Mouse (Mus musculus): ENCODE measurements around the gene Csrp3. TPM values are rescaled to one million over a fixed set of nuclear protein-coding genes. Genes with fewer than 3 reads are reported as not detected.

Csrp3 gene
- 0.19 TPM in 1 of 2 replicates, not detected in the other for polyA plus RNA-seq (2015; fragmentation: Nextera tagmentation; extraction: Ambion mirVana)

GRCm38 (mm10) chr7:48847820-48848650 is at the start of gene Csrp3:
Gene Csrp3 (minus strand): TSS chr7:48848033.
- Histone ChIP-seq H3K4me2 (replicated peaks) (no peak within 1 kb of the TSS), H3K9ac (replicated peaks) (no peak within 1 kb of the TSS), H3K9me3 (no peaks in the 10 kb centered on the region), H3K36me3 (no peaks in the 10 kb centered on the region), H3K27me3 (peaks cover 49% of the 10 kb centered on the region), H3K27ac (no peak within 1 kb of the TSS), H3K4me3 (replicated peaks) (no peak within 1 kb of the TSS), H3K4me1 (replicated peaks) (peaks cover 11% of the 10 kb centered on the region)
- ATAC-seq: no peak
- 43% methylated on average over 11 of the region's 11 CpGs for WGBS

- no peaks in the 10 kb centered on the region for H3K36me3 ChIP-seq
- H3K27ac ChIP-seq: no peak overlapping the region
- peaks cover 25% of the 10 kb centered on the region for H3K4me1 ChIP-seq (replicated peaks)
- H3K27me3 ChIP-seq: peaks cover 55% of the 10 kb centered on the region
- no peak overlapping the region for H3K4me2 ChIP-seq (replicated peaks)
- H3K9ac ChIP-seq (replicated peaks): no peak overlapping the region
- no peaks in the 10 kb centered on the region for H3K9me3 ChIP-seq
- H3K4me3 ChIP-seq (replicated peaks): no peak overlapping the region
- WGBS: 81% methylated on average over 4 of the region's 4 CpGs
- no peak for ATAC-seq
These were observed 48.2 kb upstream of the Csrp3 start for GRCm38 (mm10) chr7:48896051-48896450.

GRCm38 (mm10) chr7:48895475-48895874 is 47.6 kb upstream of the Csrp3 start:
- ATAC-seq: no peak
- Histone ChIP-seq H3K4me3 (replicated peaks) (no peak overlapping the region), H3K9me3 (no peaks in the 10 kb centered on the region), H3K4me2 (replicated peaks) (no peak overlapping the region), H3K27me3 (peaks cover 51% of the 10 kb centered on the region), H3K36me3 (no peaks in the 10 kb centered on the region), H3K4me1 (replicated peaks) (peaks cover 30% of the 10 kb centered on the region), H3K27ac (no peak overlapping the region), H3K9ac (replicated peaks) (no peak overlapping the region)
- WGBS: 89% methylated on average over 4 of the region's 4 CpGs

DNA sequence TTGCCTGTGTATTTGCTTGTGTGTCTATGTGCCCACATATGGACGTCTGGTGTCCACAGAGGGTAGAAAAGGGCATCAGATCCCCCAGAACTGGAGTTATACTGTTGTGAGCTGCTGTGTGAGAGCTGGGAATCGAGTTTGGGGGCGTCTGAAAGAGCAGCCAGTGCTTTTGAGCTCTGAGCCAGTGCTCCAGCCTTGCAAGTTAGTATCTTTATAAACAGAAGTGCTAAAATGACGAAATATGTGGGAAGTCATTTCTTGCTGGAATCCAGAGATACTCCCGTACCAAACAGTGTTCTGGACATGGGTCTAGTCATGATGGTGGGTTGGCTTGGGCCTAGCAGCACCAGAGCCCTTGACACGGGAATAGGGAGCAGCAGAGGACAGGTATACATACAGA is 46.9 kb upstream of the Csrp3 start:
- H3K36me3 ChIP-seq: no peaks in the 10 kb centered on the region
- peaks cover 44% of the 10 kb centered on the region for H3K27me3 ChIP-seq
- H3K9me3 ChIP-seq: no peaks in the 10 kb centered on the region
- no peak overlapping the region for H3K4me3 ChIP-seq (replicated peaks)
- H3K4me1 ChIP-seq (replicated peaks): peaks cover 32% of the 10 kb centered on the region
- H3K27ac ChIP-seq: no peak overlapping the region
- H3K9ac ChIP-seq (replicated peaks): no peak overlapping the region
- H3K4me2 ChIP-seq (replicated peaks): no peak overlapping the region
- no peak for ATAC-seq
- WGBS: 80% methylated on average over 6 of the region's 6 CpGs

DNA sequence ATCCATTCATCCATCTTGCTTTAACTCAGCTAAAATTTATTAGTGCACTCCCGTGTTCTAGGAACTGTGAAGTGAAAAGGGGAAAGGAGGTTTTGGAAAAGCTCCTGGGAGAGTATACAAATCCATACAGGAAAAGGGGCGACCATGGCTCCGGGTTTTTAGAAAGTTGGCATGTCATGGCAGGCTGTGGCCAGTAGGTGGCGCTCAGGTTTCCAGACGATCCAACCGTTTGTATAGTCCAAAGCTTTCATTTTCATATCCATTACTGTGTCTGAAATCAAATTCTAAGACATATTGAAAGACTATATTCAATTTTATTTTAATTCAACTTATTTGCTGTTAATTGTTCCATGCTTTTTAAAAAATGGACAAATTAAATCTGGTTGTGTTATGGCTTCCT is 46.3 kb upstream of the Csrp3 start:
- WGBS: under 1% methylated on average over 6 of the region's 6 CpGs
- Histone ChIP-seq H3K27me3 (peaks cover 43% of the 10 kb centered on the region), H3K9me3 (no peaks in the 10 kb centered on the region), H3K4me1 (replicated peaks) (peaks cover 32% of the 10 kb centered on the region), H3K27ac (no peak overlapping the region), H3K9ac (replicated peaks) (no peak overlapping the region), H3K4me2 (replicated peaks) (no peak overlapping the region), H3K36me3 (no peaks in the 10 kb centered on the region), H3K4me3 (replicated peaks) (no peak overlapping the region)
- ATAC-seq: no peak

- Histone ChIP-seq H3K9me3 (no peaks in the 10 kb centered on the region), H3K4me2 (replicated peaks) (no peak overlapping the region), H3K4me3 (replicated peaks) (no peak overlapping the region), H3K9ac (replicated peaks) (no peak overlapping the region), H3K27me3 (peaks cover 47% of the 10 kb centered on the region), H3K27ac (no peak overlapping the region), H3K4me1 (replicated peaks) (peaks cover 29% of the 10 kb centered on the region), H3K36me3 (no peaks in the 10 kb centered on the region)
- WGBS: 78% methylated on average over 7 of the region's 7 CpGs
- no peak for ATAC-seq
These were observed 45.3 kb upstream of the Csrp3 start for GRCm38 (mm10) chr7:48893093-48893492.

DNA sequence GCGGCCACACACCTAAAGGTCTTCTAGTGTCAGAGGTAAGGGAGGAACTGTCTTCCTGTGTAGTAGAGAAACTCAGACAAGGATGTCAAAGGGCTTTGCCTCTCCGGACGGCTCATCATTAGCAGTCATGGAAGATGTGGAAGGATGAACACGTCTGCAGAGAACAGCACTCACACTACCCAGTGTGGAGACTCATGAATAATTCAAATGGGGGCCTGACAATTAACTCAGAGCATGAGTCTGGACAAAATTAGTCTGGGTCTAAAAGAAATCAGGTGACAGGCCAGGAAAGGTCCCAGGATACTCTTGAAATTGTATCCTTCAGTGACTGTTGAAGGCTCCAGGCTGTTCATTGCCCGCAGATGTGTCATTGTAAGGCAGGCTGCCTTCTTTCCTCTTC is 43.2 kb upstream of the Csrp3 start:
- peak; percentile 53 for ATAC-seq
- H3K9ac ChIP-seq (replicated peaks): no peak overlapping the region
- H3K4me3 ChIP-seq (replicated peaks): no peak overlapping the region
- H3K4me2 ChIP-seq (replicated peaks): no peak overlapping the region
- H3K27ac ChIP-seq: 0 out of 2 replicates have a peak overlapping the region, but pooled peaks have one; percentile 22
- no peaks in the 10 kb centered on the region for H3K36me3 ChIP-seq
- peaks cover 15% of the 10 kb centered on the region for H3K4me1 ChIP-seq (replicated peaks)
- WGBS: 25% methylated on average over 5 of the region's 5 CpGs
- no peaks in the 10 kb centered on the region for H3K9me3 ChIP-seq
- H3K27me3 ChIP-seq: peaks cover 38% of the 10 kb centered on the region

GRCm38 (mm10) chr7:48888751-48889150 is 40.9 kb upstream of the Csrp3 start:
- 85% methylated on average over 2 of the region's 2 CpGs for WGBS
- peaks cover 43% of the 10 kb centered on the region for H3K27me3 ChIP-seq
- H3K36me3 ChIP-seq: no peaks in the 10 kb centered on the region
- H3K27ac ChIP-seq: no peak overlapping the region
- H3K4me2 ChIP-seq (replicated peaks): no peak overlapping the region
- ATAC-seq: no peak
- H3K9me3 ChIP-seq: no peaks in the 10 kb centered on the region
- H3K4me1 ChIP-seq (replicated peaks): peaks cover 15% of the 10 kb centered on the region
- H3K4me3 ChIP-seq (replicated peaks): no peak overlapping the region
- no peak overlapping the region for H3K9ac ChIP-seq (replicated peaks)

GRCm38 (mm10) chr7:48887973-48888372 is 40.1 kb upstream of the Csrp3 start:
- 37% methylated on average over 8 of the region's 8 CpGs for WGBS
- Histone ChIP-seq H3K27ac (no peak overlapping the region), H3K9me3 (no peaks in the 10 kb centered on the region), H3K4me3 (replicated peaks) (no peak overlapping the region), H3K4me2 (replicated peaks) (no peak overlapping the region), H3K4me1 (replicated peaks) (peaks cover 15% of the 10 kb centered on the region), H3K27me3 (peaks cover 45% of the 10 kb centered on the region), H3K36me3 (no peaks in the 10 kb centered on the region), H3K9ac (replicated peaks) (0 out of 2 replicates have a peak overlapping the region, but pooled peaks have one; percentile 5)
- ATAC-seq: no peak

- Histone ChIP-seq H3K9ac (replicated peaks) (no peak overlapping the region), H3K27me3 (peaks cover 57% of the 10 kb centered on the region), H3K36me3 (no peaks in the 10 kb centered on the region), H3K4me1 (replicated peaks) (peaks cover 21% of the 10 kb centered on the region), H3K4me3 (replicated peaks) (no peak overlapping the region), H3K4me2 (replicated peaks) (no peak overlapping the region), H3K9me3 (no peaks in the 10 kb centered on the region), H3K27ac (no peak overlapping the region)
- no peak for ATAC-seq
- WGBS: 74% methylated on average over 5 of the region's 5 CpGs
These were observed 36.4 kb upstream of the Csrp3 start for GRCm38 (mm10) chr7:48884266-48884611.

- Histone ChIP-seq H3K4me3 (replicated peaks) (no peak overlapping the region), H3K4me1 (replicated peaks) (peaks cover 24% of the 10 kb centered on the region), H3K36me3 (no peaks in the 10 kb centered on the region), H3K27me3 (peaks cover 54% of the 10 kb centered on the region), H3K27ac (no peak overlapping the region), H3K9me3 (no peaks in the 10 kb centered on the region), H3K9ac (replicated peaks) (no peak overlapping the region), H3K4me2 (replicated peaks) (no peak overlapping the region)
- WGBS: 91% methylated on average over 4 of the region's 4 CpGs
- no peak for ATAC-seq
These were observed 35.9 kb upstream of the Csrp3 start for GRCm38 (mm10) chr7:48883525-48884265.

DNA sequence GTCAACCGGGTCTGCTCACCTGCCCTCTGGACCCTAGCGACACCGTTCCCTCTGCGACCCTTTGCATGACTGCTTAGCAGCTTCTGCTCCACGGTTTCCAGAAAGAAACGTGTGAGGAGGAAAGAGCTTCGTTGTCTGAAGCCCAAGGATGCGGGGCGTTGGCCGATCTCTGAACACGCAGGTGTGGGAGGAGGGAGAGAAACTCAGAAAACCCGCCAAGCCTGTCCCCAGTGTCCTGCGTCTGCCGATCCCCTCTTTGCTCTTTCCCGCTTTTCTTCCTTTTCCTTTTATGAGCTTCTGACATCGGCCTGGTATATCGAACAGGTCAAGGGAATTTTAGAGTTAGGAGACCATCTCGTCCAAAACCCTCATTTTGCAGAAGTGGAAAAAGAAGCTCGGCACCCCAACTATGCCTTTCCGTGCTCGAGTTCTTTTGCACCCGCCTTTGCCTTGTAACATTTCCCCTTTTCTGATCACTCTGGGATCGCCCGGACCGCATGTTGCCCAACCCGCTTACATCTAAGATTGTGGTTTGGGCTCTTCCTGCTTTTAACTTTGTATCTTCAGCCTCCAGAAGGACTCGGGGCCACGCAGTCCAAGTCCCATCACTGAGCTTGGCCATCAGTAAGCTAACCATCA is 34.3 kb upstream of the Csrp3 start:
- 1% methylated on average over 28 of the region's 28 CpGs for WGBS
- H3K36me3 ChIP-seq: no peaks in the 10 kb centered on the region
- no peak for ATAC-seq
- H3K4me3 ChIP-seq (replicated peaks): peak overlapping the region; percentile 73
- H3K9ac ChIP-seq (replicated peaks): peak overlapping the region; percentile 44
- peaks cover 46% of the 10 kb centered on the region for H3K27me3 ChIP-seq
- peak overlapping the region; percentile 100 for H3K4me2 ChIP-seq (replicated peaks)
- no peak overlapping the region for H3K27ac ChIP-seq
- H3K9me3 ChIP-seq: no peaks in the 10 kb centered on the region
- H3K4me1 ChIP-seq (replicated peaks): peaks cover 29% of the 10 kb centered on the region

Data from midbrain, embryonic 13.5 days (tissue).